Mouse (Mus musculus): Measurements from ENCODE around the gene Insr. TPM values are rescaled to one million over a fixed set of nuclear protein-coding genes. Genes with fewer than 3 reads are reported as not detected.
"Not testable (repeated sequence)": the region's sequence is repeated elsewhere in the genome, so short reads cannot be mapped to it uniquely, and the experiment has no call there.

Insr gene
- polyA plus RNA-seq, 1 experiment: 16.8 TPM

GRCm38 (mm10) chr8:3191006-3191405 lies 88.4 kb downstream of the Insr start:
- no peak for DNase-seq (ENCODE audit: low spot score)

- no peak for DNase-seq (ENCODE audit: low spot score)
These were observed 92.0 kb downstream of the Insr start for GRCm38 (mm10) chr8:3187456-3187855.

GRCm38 (mm10) chr8:3179930-3180329 lies 99.5 kb downstream of the Insr start:
- no peak for DNase-seq (ENCODE audit: low spot score)

- no peak for DNase-seq (ENCODE audit: low spot score)
These were observed 102.0 kb downstream of the Insr start for GRCm38 (mm10) chr8:3177440-3177839.

GRCm38 (mm10) chr8:3172246-3172645 lies 107.2 kb downstream of the Insr start:
- DNase-seq (ENCODE audit: low spot score): no peak

GRCm38 (mm10) chr8:3146506-3146905 lies 132.9 kb downstream of the Insr start:
- DNase-seq (ENCODE audit: low spot score): no peak

GRCm38 (mm10) chr8:3100416-3100815 lies 179.0 kb downstream of the Insr start:
- DNase-seq (ENCODE audit: low spot score): not testable (repeated sequence)

Other genes with a start within 250 kb of the Insr start
- gene A430078G23Rik, start 73.8 kb upstream of the Insr start, polyA plus RNA-seq (2012; rRNA removed): 0.37 and 0.65 TPM in 2 replicates
- gene Arhgef18, start 113.4 kb upstream of the Insr start, polyA plus RNA-seq (2012; rRNA removed): 34.0 and 36.5 TPM in 2 replicates
- 8.5 and 11.1 TPM in 2 replicates for gene Pex11g, start 188.1 kb upstream of the Insr start, polyA plus RNA-seq (2012; rRNA removed)
- gene Tex45, start 191.2 kb upstream of the Insr start, polyA plus RNA-seq (2012; rRNA removed): 0.15 and 0.26 TPM in 2 replicates
- gene Zfp358, start 213.5 kb upstream of the Insr start, polyA plus RNA-seq (2012; rRNA removed): 27.5 and 31.0 TPM in 2 replicates
- gene Mcoln1, start 220.8 kb upstream of the Insr start, polyA plus RNA-seq (2012; rRNA removed): 104 and 125 TPM in 2 replicates
- gene Pnpla6, start 235.8 kb upstream of the Insr start, polyA plus RNA-seq (2012; rRNA removed): 50.0 and 54.3 TPM in 2 replicates